8 mouse cellular contexts compared by ENCODE assay signal in the genomic region with DNA sequence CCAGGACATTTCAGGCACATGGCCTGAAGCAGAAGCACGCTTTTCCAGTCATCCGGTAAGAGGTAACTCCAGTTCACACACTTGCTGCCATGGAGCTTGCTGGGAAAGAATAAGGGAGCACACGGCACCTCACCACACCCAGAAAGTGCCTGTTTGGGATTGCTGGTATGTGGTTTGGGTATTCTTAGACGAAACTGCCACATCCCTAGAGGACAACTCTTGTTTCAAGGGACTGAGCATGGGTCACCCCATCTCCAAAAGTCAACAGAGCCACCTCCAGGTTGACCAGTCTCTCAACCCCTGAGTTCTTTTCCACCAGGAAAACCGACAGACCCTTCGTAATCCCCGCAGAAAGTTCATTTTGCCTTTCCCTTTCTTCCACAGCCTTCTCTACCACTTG. TPM values are rescaled to one million over a fixed set of nuclear protein-coding genes. Genes with fewer than 3 reads are reported as not detected.
A peak's percentile ranks its signal among the peaks of the same experiment; 100 is the strongest.
DNase-seq lines count a peak whose midpoint lies in the region; ATAC-seq and TF ChIP-seq lines count a peak whose summit lies in the region.

No protein-coding gene starts in this region.

- H3K36me3 ChIP-seq in liver, embryonic 12.5 days, result no peaks in the 10 kb centered on the region
- no peaks in the 10 kb centered on the region for H3K36me3 ChIP-seq in liver, postnatal 0 days (replicated peaks; ENCODE audit: insufficient read depth, low read length)
- H3K36me3 ChIP-seq in embryonic facial prominence, embryonic 14.5 days (ENCODE audit: control insufficient read depth, insufficient read depth, low read length), result no peaks in the 10 kb centered on the region
- no peaks in the 10 kb centered on the region for H3K36me3 ChIP-seq in hindbrain, embryonic 15.5 days
- no peaks in the 10 kb centered on the region for H3K36me3 ChIP-seq in neural tube, embryonic 14.5 days (ENCODE audit: control insufficient read depth, insufficient read depth, low read length)

- TF ChIP-seq CTCF in liver, postnatal 0 days (IDR thresholded peaks at IDR 0.05; ENCODE audit: low read depth), result no peak

- H3K4me2 ChIP-seq in liver, embryonic 12.5 days, result peak overlapping the region; percentile 74; the same call in 1 of the 2 replicates
- no peak overlapping the region for H3K4me2 ChIP-seq in liver, postnatal 0 days (ENCODE audit: low read depth, low read length)
- H3K4me2 ChIP-seq in embryonic facial prominence, embryonic 14.5 days (ENCODE audit: low read depth, low read length), result peak overlapping the region; percentile 72
- peak overlapping the region; percentile 92 for H3K4me2 ChIP-seq in hindbrain, embryonic 15.5 days
- peak overlapping the region; percentile 95 for H3K4me2 ChIP-seq in neural tube, embryonic 14.5 days (ENCODE audit: low read depth, low read length)

- no peaks in the 10 kb centered on the region for H3K4me1 ChIP-seq in liver, embryonic 12.5 days
- H3K4me1 ChIP-seq in liver, postnatal 0 days (ENCODE audit: insufficient read depth), result no peaks in the 10 kb centered on the region
- peaks cover 33% of the 10 kb centered on the region for H3K4me1 ChIP-seq in embryonic facial prominence, embryonic 14.5 days (ENCODE audit: control insufficient read depth, insufficient read depth, low read length)
- H3K4me1 ChIP-seq in hindbrain, embryonic 15.5 days (replicated peaks), result peaks cover 47% of the 10 kb centered on the region
- H3K4me1 ChIP-seq in neural tube, embryonic 14.5 days (ENCODE audit: control insufficient read depth, insufficient read depth, low read length), result peaks cover 3% of the 10 kb centered on the region; the same call in 1 of the 2 replicates

- 54% methylated on average over 7 of the region's 7 CpGs for WGBS in liver, embryonic 12.5 days (ENCODE audit: insufficient replicate concordance)
- WGBS in liver, postnatal 0 days (ENCODE audit: insufficient replicate concordance), result 59% methylated on average over 7 of the region's 7 CpGs
- 8% methylated on average over 7 of the region's 7 CpGs for WGBS in embryonic facial prominence, embryonic 14.5 days
- 11% methylated on average over 7 of the region's 7 CpGs for WGBS in hindbrain, embryonic 15.5 days
- 18% methylated on average over 7 of the region's 7 CpGs for WGBS in neural tube, embryonic 14.5 days

- H3K27me3 ChIP-seq in liver, embryonic 12.5 days (replicated peaks), result peaks cover 56% of the 10 kb centered on the region
- H3K27me3 ChIP-seq in liver, postnatal 0 days (ENCODE audit: insufficient read depth, low read length), result peaks cover 43% of the 10 kb centered on the region
- H3K27me3 ChIP-seq in embryonic facial prominence, embryonic 14.5 days (replicated peaks; ENCODE audit: control insufficient read depth, insufficient read depth, low read length), result no peaks in the 10 kb centered on the region
- H3K27me3 ChIP-seq in hindbrain, embryonic 15.5 days, result no peaks in the 10 kb centered on the region
- H3K27me3 ChIP-seq in neural tube, embryonic 14.5 days (ENCODE audit: control insufficient read depth, insufficient read depth, low read length), result no peaks in the 10 kb centered on the region

- H3K9ac ChIP-seq in liver, embryonic 12.5 days, result no peak overlapping the region
- H3K9ac ChIP-seq in liver, postnatal 0 days (replicated peaks), result no peak overlapping the region
- H3K9ac ChIP-seq in embryonic facial prominence, embryonic 14.5 days (ENCODE audit: low read depth, low read length), result peak overlapping the region; percentile 100
- peak overlapping the region; percentile 21; the same call in 1 of the 2 replicates for H3K9ac ChIP-seq in hindbrain, embryonic 15.5 days
- H3K9ac ChIP-seq in neural tube, embryonic 14.5 days (replicated peaks; ENCODE audit: low read depth, low read length), result peak overlapping the region; percentile 76; the same call in 1 of the 2 replicates

- no peak for DNase-seq in liver, postnatal 0 days
- DNase-seq in embryonic facial prominence, embryonic 14.5 days (ENCODE audit: low spot score), result no peak
- DNase-seq in gastrocnemius, postnatal 10 days, result no peak
- DNase-seq in ovary, postnatal 36 days (ENCODE audit: low spot score), result no peak

- no peaks in the 10 kb centered on the region for H3K9me3 ChIP-seq in liver, embryonic 12.5 days (replicated peaks)
- no peaks in the 10 kb centered on the region for H3K9me3 ChIP-seq in liver, postnatal 0 days (ENCODE audit: low read length)
- no peaks in the 10 kb centered on the region for H3K9me3 ChIP-seq in embryonic facial prominence, embryonic 14.5 days (ENCODE audit: control insufficient read depth, low read length)
- no peaks in the 10 kb centered on the region for H3K9me3 ChIP-seq in hindbrain, embryonic 15.5 days
- no peaks in the 10 kb centered on the region for H3K9me3 ChIP-seq in neural tube, embryonic 14.5 days (ENCODE audit: control insufficient read depth, low read length)

- no peak for ATAC-seq in liver, embryonic 12.5 days
- ATAC-seq in liver, postnatal 0 days, result no peak
- ATAC-seq in embryonic facial prominence, embryonic 14.5 days (ENCODE audit: low read depth), result no peak
- no peak for ATAC-seq in hindbrain, embryonic 15.5 days (ENCODE audit: low FRiP score, low read depth)
- no peak for ATAC-seq in neural tube, embryonic 14.5 days (ENCODE audit: low read depth)
- ATAC-seq in erythroblast, adult 5-6 weeks (replicated peaks; ENCODE audit: low FRiP score, poor library complexity, severe bottlenecking), result no peak

- no peak for TF ChIP-seq EP300 in liver, postnatal 0 days (IDR thresholded peaks at IDR 0.05; ENCODE audit: low read depth)

- H3K4me3 ChIP-seq in liver, embryonic 12.5 days, result peak overlapping the region; percentile 58; the same call in 1 of the 2 replicates
- H3K4me3 ChIP-seq in liver, postnatal 0 days (ENCODE audit: low read depth, low read length), result no peak overlapping the region
- peak overlapping the region; percentile 93 for H3K4me3 ChIP-seq in embryonic facial prominence, embryonic 14.5 days (ENCODE audit: low read depth, low read length)
- peak overlapping the region; percentile 68 for H3K4me3 ChIP-seq in hindbrain, embryonic 15.5 days
- peak overlapping the region; percentile 74 for H3K4me3 ChIP-seq in neural tube, embryonic 14.5 days (ENCODE audit: low read depth, low read length)

- no peak overlapping the region for H3K27ac ChIP-seq in liver, embryonic 12.5 days
- no peak overlapping the region for H3K27ac ChIP-seq in liver, postnatal 0 days (ENCODE audit: low read depth)
- H3K27ac ChIP-seq in embryonic facial prominence, embryonic 14.5 days (replicated peaks; ENCODE audit: low read depth, low read length), result peak overlapping the region; percentile 97
- H3K27ac ChIP-seq in hindbrain, embryonic 15.5 days (replicated peaks), result peak overlapping the region; percentile 81; the same call in 1 of the 2 replicates
- H3K27ac ChIP-seq in neural tube, embryonic 14.5 days (ENCODE audit: low read depth, low read length), result no peak overlapping the region

RNA-seq across cellular contexts. Expression of gene Boc, which starts 1.6 kb away (rescaled TPM):
- polyA plus RNA-seq in liver, embryonic 12.5 days (2016; fragmentation: Nextera tagmentation; extraction: Ambion mirVana), result 1.1 and 1.7 TPM in 2 replicates
- polyA plus RNA-seq in liver, postnatal 0 days (2015; fragmentation: Nextera tagmentation; extraction: Ambion mirVana), result 0.14 and 0.17 TPM in 2 replicates
- 34.8 and 43.6 TPM in 2 replicates for polyA plus RNA-seq in embryonic facial prominence, embryonic 14.5 days (2014; fragmentation: Nextera tagmentation; extraction: Ambion mirVana)
- 15.8 and 19.4 TPM in 2 replicates for polyA plus RNA-seq in hindbrain, embryonic 15.5 days (2015; fragmentation: Nextera tagmentation; extraction: Ambion mirVana)
- 7.8 and 9.9 TPM in 2 replicates for polyA plus RNA-seq in neural tube, embryonic 14.5 days (2014; fragmentation: Nextera tagmentation; extraction: Ambion mirVana)
- 10 to 100 TPM; 14.0 to 15.9 TPM for total RNA-seq in gastrocnemius, postnatal 10 days (2021)
- total RNA-seq in erythroblast, adult 5-6 weeks (2015; ENCODE audit: low replicate concordance), result not detected in 2 replicates
- not detected in 2 replicates for total RNA-seq in erythroblast, adult 5-6 weeks (2017; ENCODE audit: low replicate concordance)

Comparison
In these comparisons a context has a peak if more than half of its experiments do, and no peak if none do; other contexts are left out.
1. H3K27ac ChIP-seq: peak in embryonic facial prominence, embryonic 14.5 days (single experiment) and hindbrain, embryonic 15.5 days (single experiment); none in liver, embryonic 12.5 days (single experiment), liver, postnatal 0 days (single experiment) and neural tube, embryonic 14.5 days (single experiment).
2. H3K9ac ChIP-seq: peak in embryonic facial prominence, embryonic 14.5 days (single experiment), hindbrain, embryonic 15.5 days (single experiment) and neural tube, embryonic 14.5 days (single experiment); none in liver, embryonic 12.5 days (single experiment) and liver, postnatal 0 days (single experiment).